Mouse (Mus musculus) myocyte (in vitro differentiated cells): ENCODE results near the gene Fat3. TPM values are rescaled to one million over a fixed set of nuclear protein-coding genes. Genes with fewer than 3 reads are reported as not detected.

Source experiments
- H3K27me3 ChIP-seq: one replicate; pipeline ENCODE4 v1.6.1; 2011; ENCODE audit not compliant: control insufficient read depth, insufficient read depth, insufficient read length
- H3K36me3 ChIP-seq: one replicate; pipeline ENCODE4 v1.6.1; 2011; ENCODE audit not compliant: control insufficient read depth, insufficient read depth
- H3K4me2 ChIP-seq: one replicate; pipeline ENCODE4 v1.6.1; 2011; ENCODE audit warnings: low read depth, control low read depth
- H3K4me3 ChIP-seq: one replicate; pipeline ENCODE4 v1.5.1; 2011; ENCODE audit warnings: mild to moderate bottlenecking, control low read depth, moderate library complexity
- H3K79me2 ChIP-seq: one replicate; pipeline ENCODE4 v1.6.1; 2011; ENCODE audit not compliant: control insufficient read depth, insufficient read depth
- H3ac ChIP-seq: one replicate; pipeline ENCODE4 v1.6.1; 2011; ENCODE audit not compliant: control insufficient read depth, insufficient read length
- CEBPB ChIP-seq: IDR thresholded peaks from 2 replicates; pipeline ENCODE4 v1.6.1; 2011; ENCODE audit warnings: mild to moderate bottlenecking, moderate library complexity; ENCODE audit not compliant: poor library complexity, insufficient read depth, severe bottlenecking
- E2F4 ChIP-seq: IDR thresholded peaks from one replicate; pipeline ENCODE4 v1.6.1; 2011; ENCODE audit warnings: mild to moderate bottlenecking, control low read depth, moderate library complexity; ENCODE audit not compliant: insufficient read depth
- MAX ChIP-seq: IDR thresholded peaks from one replicate; pipeline ENCODE4 v1.6.1; 2011; ENCODE audit warnings: low read depth, mild to moderate bottlenecking, control low read depth
- MYOD1 ChIP-seq, 3 experiments: IDR thresholded peaks; one replicate each; pipeline ENCODE4 v1.6.1; 2011; ENCODE audit warnings: control low read depth in 2 of 3, low read depth in 2 of 3, mild to moderate bottlenecking in 2 of 3, moderate library complexity in 1 of 3; ENCODE audit not compliant: insufficient read length in 2 of 3, control insufficient read depth in 1 of 3
- MYOG ChIP-seq, 3 experiments: IDR thresholded peaks; one replicate each; pipeline ENCODE4 v1.6.1; 2011; ENCODE audit warnings: control low read depth in 2 of 3, low read depth in 2 of 3, mild to moderate bottlenecking in 2 of 3; ENCODE audit not compliant: insufficient read length in 2 of 3, control insufficient read depth in 1 of 3, insufficient read depth in 1 of 3
- POLR2A ChIP-seq: IDR thresholded peaks from one replicate; pipeline ENCODE4 v1.6.1; 2011; ENCODE audit warnings: low read depth, mild to moderate bottlenecking, control low read depth, moderate library complexity; ENCODE audit not compliant: insufficient read length
- POLR2AphosphoS2 ChIP-seq: IDR thresholded peaks from one replicate; pipeline ENCODE4 v1.6.1; 2011; ENCODE audit warnings: low read depth, control low read depth; ENCODE audit not compliant: insufficient read length
- REST ChIP-seq: IDR thresholded peaks from one replicate; pipeline ENCODE4 v1.6.1; 2011; ENCODE audit warnings: mild to moderate bottlenecking, control low read depth, moderate library complexity; ENCODE audit not compliant: insufficient read depth, insufficient read length
- SRF ChIP-seq: IDR thresholded peaks from one replicate; pipeline ENCODE4 v1.6.1; 2011; ENCODE audit warnings: low read depth; ENCODE audit not compliant: control insufficient read depth, insufficient read length
- TCF12 ChIP-seq: IDR thresholded peaks from one replicate; pipeline ENCODE4 v1.6.1; 2011; ENCODE audit warnings: mild to moderate bottlenecking, control low read depth; ENCODE audit not compliant: poor library complexity, insufficient read depth, severe bottlenecking
- TCF3 ChIP-seq: IDR thresholded peaks from one replicate; pipeline ENCODE4 v1.6.1; 2011; ENCODE audit warnings: low read depth, control low read depth; ENCODE audit not compliant: insufficient read length
- USF1 ChIP-seq: IDR thresholded peaks from one replicate; pipeline ENCODE4 v1.6.1; 2011; ENCODE audit warnings: low read depth, mild to moderate bottlenecking, control low read depth, moderate library complexity
- polyA plus RNA-seq: library from polyadenylated mRNA; unstranded; fragments of >200 nt; fragmentation: generic; extraction: Trizol; gene quantifications from one replicate; pipeline ENCODE4 v1.2.1, GENCODE M21; 2012; ENCODE audit warnings: missing spikeins

Fat3 gene
- polyA plus RNA-seq, 1 experiment = not detected

GRCm38 (mm10) chr9:16133098-16133497 is 368.0 kb downstream of the Fat3 start:
- H3K79me2 ChIP-seq = no peaks in the 10 kb centered on the region
- H3K27me3 ChIP-seq = no peaks in the 10 kb centered on the region
- no peak overlapping the region for H3K4me2 ChIP-seq
- TF ChIP-seq USF1 (no peak), MAX (no peak), MYOG (IDR thresholded peaks at IDR 0.05; ENCODE audit: control insufficient read depth in 1 of 3, insufficient read depth in 1 of 3, insufficient read length in 2 of 3, low read depth in 2 of 3) (no peak), MYOD1 (IDR thresholded peaks at IDR 0.05; ENCODE audit: control insufficient read depth in 1 of 3, insufficient read length in 2 of 3, low read depth in 2 of 3) (no peak), REST (no peak), TCF12 (no peak), E2F4 (no peak), POLR2A (no peak), CEBPB (no peak), TCF3 (no peak), POLR2AphosphoS2 (no peak), SRF (no peak)
- no peaks in the 10 kb centered on the region for H3K36me3 ChIP-seq
- no peak overlapping the region for H3K4me3 ChIP-seq
- no peak overlapping the region for H3ac ChIP-seq

- Histone ChIP-seq H3K79me2 (no peaks in the 10 kb centered on the region), H3K27me3 (no peaks in the 10 kb centered on the region), H3K4me2 (no peak overlapping the region), H3K4me3 (no peak overlapping the region), H3ac (no peak overlapping the region), H3K36me3 (no peaks in the 10 kb centered on the region)
- TF ChIP-seq MYOG (IDR thresholded peaks at IDR 0.05; ENCODE audit: control insufficient read depth in 1 of 3, insufficient read depth in 1 of 3, insufficient read length in 2 of 3, low read depth in 2 of 3) (no peak), USF1 (no peak), TCF12 (no peak), SRF (no peak), MAX (no peak), CEBPB (no peak), E2F4 (no peak), MYOD1 (IDR thresholded peaks at IDR 0.05; ENCODE audit: control insufficient read depth in 1 of 3, insufficient read length in 2 of 3, low read depth in 2 of 3) (no peak), TCF3 (no peak), POLR2A (no peak)
Measured at GRCm38 (mm10) chr9:16132594-16132993, 368.5 kb downstream of the Fat3 start.

GRCm38 (mm10) chr9:16121756-16122155 is 379.3 kb downstream of the Fat3 start:
- TF ChIP-seq POLR2AphosphoS2 (no peak), POLR2A (no peak), MAX (no peak), SRF (no peak), E2F4 (no peak), MYOD1 (IDR thresholded peaks at IDR 0.05; ENCODE audit: control insufficient read depth in 1 of 3, insufficient read length in 2 of 3, low read depth in 2 of 3) (peak; percentile 36 to 97 (median 96)), USF1 (no peak), MYOG (IDR thresholded peaks at IDR 0.05; ENCODE audit: control insufficient read depth in 1 of 3, insufficient read depth in 1 of 3, insufficient read length in 2 of 3, low read depth in 2 of 3) (no peak), CEBPB (no peak)
- Histone ChIP-seq H3K4me3 (no peak overlapping the region), H3K36me3 (no peaks in the 10 kb centered on the region), H3K4me2 (no peak overlapping the region), H3K79me2 (no peaks in the 10 kb centered on the region), H3K27me3 (no peaks in the 10 kb centered on the region), H3ac (no peak overlapping the region)

- no peak for TF ChIP-seq TCF3
- no peak for TF ChIP-seq MYOG (IDR thresholded peaks at IDR 0.05; ENCODE audit: control insufficient read depth in 1 of 3, insufficient read depth in 1 of 3, insufficient read length in 2 of 3, low read depth in 2 of 3)
- no peak for TF ChIP-seq POLR2A
- TF ChIP-seq MYOD1 (IDR thresholded peaks at IDR 0.05; ENCODE audit: control insufficient read depth in 1 of 3, insufficient read length in 2 of 3, low read depth in 2 of 3) = no peak
- no peak for TF ChIP-seq SRF
- Histone ChIP-seq H3K79me2 (no peaks in the 10 kb centered on the region), H3ac (no peak overlapping the region), H3K4me3 (no peak overlapping the region), H3K27me3 (no peaks in the 10 kb centered on the region), H3K4me2 (peak overlapping the region; percentile 7), H3K36me3 (no peaks in the 10 kb centered on the region)
Measured at GRCm38 (mm10) chr9:16114821-16115485, 386.1 kb downstream of the Fat3 start.
